Mouse (Mus musculus): ENCODE results near the gene Dhx32. TPM values are rescaled to one million over a fixed set of nuclear protein-coding genes. Genes with fewer than 3 reads are reported as not detected.
A peak's percentile ranks its signal among the peaks of the same experiment; 100 is the strongest.

Gene Dhx32
- total and polyA plus RNA-seq, 2 experiments from 2014 or later: 45.6 to 49.8 TPM

GRCm38 (mm10) chr7:133679439-133679838 lies 103.1 kb downstream of the Dhx32 start:
- H3K4me2 ChIP-seq (ENCODE audit: low read depth, low read length): no peak overlapping the region
- H3K9me3 ChIP-seq (ENCODE audit: low read length): no peaks in the 10 kb centered on the region
- H3K9ac ChIP-seq (replicated peaks; ENCODE audit: low read length): peak overlapping the region; percentile 21; the same call in 1 of the 2 replicates
- H3K36me3 ChIP-seq (ENCODE audit: insufficient read depth, low read length): no peaks in the 10 kb centered on the region
- peak; percentile 50 for DNase-seq (ENCODE audit: low spot score)
- no peaks in the 10 kb centered on the region; the same call in 1 of the 2 replicates for H3K4me1 ChIP-seq (ENCODE audit: insufficient read depth, low read length)
- no peak overlapping the region for H3K27ac ChIP-seq
- no peak overlapping the region for H3K4me3 ChIP-seq (ENCODE audit: low read length)
- no peak for ATAC-seq
- no peaks in the 10 kb centered on the region for H3K27me3 ChIP-seq (ENCODE audit: insufficient read depth, low read length)
- WGBS: 45% methylated on average over 4 of the region's 4 CpGs
- no peak for TF ChIP-seq CTCF (IDR thresholded peaks at IDR 0.05; ENCODE audit: low read depth)

GRCm38 (mm10) chr7:133678716-133679115 lies 103.8 kb downstream of the Dhx32 start:
- no peak for DNase-seq (ENCODE audit: low spot score)
- H3K27ac ChIP-seq: no peak overlapping the region
- H3K27me3 ChIP-seq (ENCODE audit: insufficient read depth, low read length): no peaks in the 10 kb centered on the region
- no peak overlapping the region for H3K4me2 ChIP-seq (ENCODE audit: low read depth, low read length)
- no peak for TF ChIP-seq CTCF (IDR thresholded peaks at IDR 0.05; ENCODE audit: low read depth)
- no peak for ATAC-seq
- no peaks in the 10 kb centered on the region for H3K9me3 ChIP-seq (ENCODE audit: low read length)
- no peaks in the 10 kb centered on the region for H3K36me3 ChIP-seq (ENCODE audit: insufficient read depth, low read length)
- 80% methylated on average over 8 of the region's 8 CpGs for WGBS
- no peak overlapping the region for H3K9ac ChIP-seq (replicated peaks; ENCODE audit: low read length)
- H3K4me3 ChIP-seq (ENCODE audit: low read length): no peak overlapping the region
- H3K4me1 ChIP-seq (ENCODE audit: insufficient read depth, low read length): no peaks in the 10 kb centered on the region; the same call in 1 of the 2 replicates

- H3K27ac ChIP-seq: no peak overlapping the region
- peak; percentile 49 for DNase-seq (ENCODE audit: low spot score)
- no peaks in the 10 kb centered on the region for H3K27me3 ChIP-seq (ENCODE audit: insufficient read depth, low read length)
- no peaks in the 10 kb centered on the region; the same call in 1 of the 2 replicates for H3K4me1 ChIP-seq (ENCODE audit: insufficient read depth, low read length)
- no peaks in the 10 kb centered on the region for H3K9me3 ChIP-seq (ENCODE audit: low read length)
- H3K36me3 ChIP-seq (ENCODE audit: insufficient read depth, low read length): peaks cover 20% of the 10 kb centered on the region; the same call in 1 of the 2 replicates
- peak; percentile 56 for TF ChIP-seq CTCF (IDR thresholded peaks at IDR 0.05; ENCODE audit: low read depth)
- ATAC-seq: no peak
- H3K4me3 ChIP-seq (ENCODE audit: low read length): no peak overlapping the region
- no peak overlapping the region for H3K4me2 ChIP-seq (ENCODE audit: low read depth, low read length)
- 63% methylated on average over 9 of the region's 9 CpGs for WGBS
- H3K9ac ChIP-seq (replicated peaks; ENCODE audit: low read length): no peak overlapping the region
These were observed 106.5 kb downstream of the Dhx32 start for GRCm38 (mm10) chr7:133676002-133676401.

Other genes with a start within 250 kb of the Dhx32 start
- gene Tex36, start 180.6 kb downstream of the Dhx32 start, total RNA-seq (2014; rRNA removed): not detected in 2 replicates
- gene Tex36, start 180.6 kb downstream of the Dhx32 start, polyA plus RNA-seq (2015; fragmentation: Nextera tagmentation; extraction: Ambion mirVana): 0.25 TPM in 1 of 2 replicates, not detected in the other
- gene Edrf1, start 145.2 kb downstream of the Dhx32 start, total RNA-seq (2014; rRNA removed): 13.5 and 20.5 TPM in 2 replicates
- 8.6 and 8.7 TPM in 2 replicates for gene Edrf1, start 145.2 kb downstream of the Dhx32 start, polyA plus RNA-seq (2015; fragmentation: Nextera tagmentation; extraction: Ambion mirVana)
- gene Mmp21, start 102.7 kb downstream of the Dhx32 start, total RNA-seq (2014; rRNA removed): 0.11 TPM in 1 of 2 replicates, not detected in the other
- gene Mmp21, start 102.7 kb downstream of the Dhx32 start, polyA plus RNA-seq (2015; fragmentation: Nextera tagmentation; extraction: Ambion mirVana): 0.10 TPM in 1 of 2 replicates, not detected in the other
- gene Bccip, start 73.4 kb downstream of the Dhx32 start, total RNA-seq (2014; rRNA removed): 38.1 and 40.6 TPM in 2 replicates
- 105 and 109 TPM in 2 replicates for gene Bccip, start 73.4 kb downstream of the Dhx32 start, polyA plus RNA-seq (2015; fragmentation: Nextera tagmentation; extraction: Ambion mirVana)
- gene Uros, start 72.7 kb downstream of the Dhx32 start, total RNA-seq (2014; rRNA removed): 23.1 and 23.8 TPM in 2 replicates
- 35.4 and 38.2 TPM in 2 replicates for gene Uros, start 72.7 kb downstream of the Dhx32 start, polyA plus RNA-seq (2015; fragmentation: Nextera tagmentation; extraction: Ambion mirVana)
- 3.1 and 3.6 TPM in 2 replicates for gene Fank1, start 5.9 kb downstream of the Dhx32 start, total RNA-seq (2014; rRNA removed)
- 6.0 and 6.6 TPM in 2 replicates for gene Fank1, start 5.9 kb downstream of the Dhx32 start, polyA plus RNA-seq (2015; fragmentation: Nextera tagmentation; extraction: Ambion mirVana)